Mouse (Mus musculus) adrenal gland, postnatal 10 days (tissue): ENCODE measurements around the gene Creb1. TPM values are rescaled to one million over a fixed set of nuclear protein-coding genes. Genes with fewer than 3 reads are reported as not detected.
A peak's percentile ranks its signal among the peaks of the same experiment; 100 is the strongest.
"Not testable (repeated sequence)": the region's sequence is repeated elsewhere in the genome, so short reads cannot be mapped to it uniquely, and the experiment has no call there.

Experiments used
- DNase-seq: peaks from one replicate; pipeline ENCODE4 v3.0.0; 2021; ENCODE audit warnings: mixed read lengths
- total RNA-seq, 2 experiments: library from RNA; stranded (reverse); gene quantifications; 2 replicates each; pipeline ENCODE4 v1.2.3; 2021

The Creb1 gene
- total RNA-seq, 2 experiments from 2014 or later = 35.2 to 43.6 TPM

DNA sequence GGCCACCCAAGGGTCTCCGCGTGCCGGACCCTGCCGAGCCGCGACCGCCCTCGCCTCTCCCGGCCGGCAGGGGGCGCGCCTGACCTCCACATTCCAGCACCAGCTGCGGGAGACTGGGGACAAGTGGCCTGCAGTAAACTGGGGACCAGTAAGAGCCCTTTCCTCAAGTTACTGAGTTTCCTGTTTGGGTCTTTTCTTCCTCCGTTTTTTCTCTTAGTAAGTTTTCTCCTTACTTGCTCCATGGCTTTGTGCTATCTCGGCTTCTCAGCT, 85.2 kb downstream of the Creb1 start:
- peak; percentile 92 for DNase-seq

DNA sequence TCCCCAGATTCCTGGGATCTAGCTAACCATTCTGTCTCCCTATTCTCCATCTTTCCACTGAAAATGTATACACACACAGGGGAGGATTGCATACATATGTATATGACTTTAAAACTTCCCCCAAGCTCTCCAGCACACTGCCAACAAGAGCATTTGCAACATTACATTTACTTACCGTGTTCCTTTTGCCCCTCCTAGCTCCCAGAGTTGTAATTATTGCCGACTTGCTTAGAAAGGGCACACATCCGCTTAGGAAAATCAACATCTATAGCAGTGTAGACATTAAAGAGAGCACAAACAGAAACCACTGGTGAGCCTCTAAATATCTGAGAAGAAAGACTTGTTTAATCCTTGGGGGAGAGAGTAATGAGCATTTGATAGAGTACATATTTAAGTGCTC, 85.8 kb downstream of the Creb1 start:
- no peak for DNase-seq

DNA sequence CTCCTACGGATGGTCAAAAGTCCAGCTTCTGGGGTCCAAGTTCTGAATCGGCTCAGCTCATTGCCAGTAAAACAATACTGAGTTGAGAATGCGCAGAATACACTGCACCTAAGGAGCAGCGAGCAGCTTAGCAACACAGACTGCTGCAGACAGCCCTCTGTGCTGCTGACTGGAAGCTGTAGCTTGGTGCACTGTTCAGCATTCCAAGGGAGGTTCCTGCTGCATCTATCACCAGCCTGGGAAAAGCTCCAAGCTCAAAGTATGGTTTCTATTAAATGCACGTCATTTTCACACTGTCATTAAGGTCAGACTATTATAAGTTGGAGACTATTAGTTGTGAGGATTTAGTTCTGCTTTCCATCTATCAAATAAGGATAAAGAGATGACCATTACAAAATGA, 88.7 kb downstream of the Creb1 start:
- no peak for DNase-seq

- DNase-seq = peak; percentile 17
Measured at GRCm38 (mm10) chr1:64623558-64624435, 91.4 kb downstream of the Creb1 start.

- DNase-seq = no peak
Measured at GRCm38 (mm10) chr1:64625214-64625613, 92.8 kb downstream of the Creb1 start.

GRCm38 (mm10) chr1:64631526-64631925, 99.1 kb downstream of the Creb1 start:
- no peak for DNase-seq

DNA sequence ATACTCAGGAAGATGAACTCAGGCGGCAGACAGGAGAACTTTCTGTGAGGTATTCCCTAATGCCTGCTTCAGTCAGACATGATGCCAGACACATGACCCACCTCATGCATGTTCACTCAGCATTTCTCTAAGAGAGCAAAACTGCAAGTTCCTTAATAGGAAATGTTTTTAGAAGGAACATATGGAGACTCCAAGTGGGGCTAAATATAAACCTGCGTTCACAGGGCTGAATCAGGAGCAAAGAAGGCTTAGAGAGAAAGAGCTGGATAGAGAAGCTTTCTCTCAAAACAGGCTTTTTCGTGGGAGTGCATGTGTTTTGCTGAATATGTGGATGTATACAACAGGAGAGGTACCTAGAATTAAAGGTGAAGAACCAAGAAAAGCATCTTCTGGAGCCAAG, 100.8 kb downstream of the Creb1 start:
- DNase-seq = no peak

DNA sequence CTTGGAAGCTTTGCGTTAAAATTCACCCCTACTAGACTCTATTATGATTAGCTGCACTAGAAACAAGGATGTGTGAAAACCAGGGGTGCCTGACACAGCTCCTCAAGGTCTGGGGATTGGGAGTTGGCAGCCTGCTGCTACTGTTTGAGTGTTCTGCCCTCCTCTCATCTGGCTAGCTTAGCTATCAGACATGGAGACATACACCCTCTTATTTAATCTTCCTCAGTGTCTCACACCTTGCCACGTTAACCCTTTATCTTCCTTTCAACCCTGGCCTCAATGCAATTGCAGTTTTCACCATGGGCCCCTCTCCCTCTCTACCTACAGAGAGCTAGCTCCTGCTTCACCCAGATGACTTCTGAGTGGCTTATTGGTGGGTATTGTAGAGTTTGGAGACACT, 103.2 kb downstream of the Creb1 start:
- no peak for DNase-seq

- DNase-seq = no peak
Measured at GRCm38 (mm10) chr1:64639279-64639678, 106.8 kb downstream of the Creb1 start.

DNA sequence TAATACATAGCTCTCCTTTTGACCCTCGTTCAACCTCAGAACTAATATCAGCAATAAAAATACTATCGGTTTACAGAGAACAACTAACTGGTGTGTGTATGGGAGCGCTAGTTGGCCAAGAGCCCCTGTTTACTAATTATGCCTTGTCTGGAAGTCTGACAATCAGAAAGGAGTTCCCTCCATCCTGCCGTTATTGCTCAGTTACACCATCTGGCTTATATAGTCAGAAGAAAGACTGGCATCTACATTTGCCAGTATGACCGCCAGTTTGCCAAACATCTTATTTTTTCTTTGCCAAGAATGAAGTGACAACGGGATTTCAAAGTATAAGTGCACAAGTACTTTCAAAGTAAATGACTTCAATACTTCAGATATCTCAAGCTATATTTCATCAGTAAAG, 108.6 kb downstream of the Creb1 start:
- DNase-seq = no peak

DNA sequence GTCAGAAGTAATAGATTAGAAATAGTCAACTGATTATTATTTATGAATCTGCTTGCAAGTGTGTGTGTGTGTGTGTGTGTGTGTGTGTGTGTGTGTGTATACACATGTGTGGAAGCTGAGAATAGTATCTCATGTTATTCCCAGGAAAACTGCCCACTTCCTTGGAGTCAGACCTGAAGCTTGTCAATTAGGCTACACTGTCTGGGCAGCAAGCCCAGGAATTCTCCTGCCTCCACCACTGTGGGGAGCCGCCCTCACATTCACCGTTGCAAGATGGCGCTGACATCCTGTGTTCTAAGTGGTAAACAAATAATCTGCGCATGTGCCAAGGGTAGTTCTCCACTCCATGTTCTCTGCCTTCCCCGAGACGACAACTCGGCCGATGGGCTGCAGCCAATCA, 110.1 kb downstream of the Creb1 start:
- not testable (repeated sequence) for DNase-seq

- no peak for DNase-seq
Measured at GRCm38 (mm10) chr1:64644513-64644912, 112.1 kb downstream of the Creb1 start.

DNA sequence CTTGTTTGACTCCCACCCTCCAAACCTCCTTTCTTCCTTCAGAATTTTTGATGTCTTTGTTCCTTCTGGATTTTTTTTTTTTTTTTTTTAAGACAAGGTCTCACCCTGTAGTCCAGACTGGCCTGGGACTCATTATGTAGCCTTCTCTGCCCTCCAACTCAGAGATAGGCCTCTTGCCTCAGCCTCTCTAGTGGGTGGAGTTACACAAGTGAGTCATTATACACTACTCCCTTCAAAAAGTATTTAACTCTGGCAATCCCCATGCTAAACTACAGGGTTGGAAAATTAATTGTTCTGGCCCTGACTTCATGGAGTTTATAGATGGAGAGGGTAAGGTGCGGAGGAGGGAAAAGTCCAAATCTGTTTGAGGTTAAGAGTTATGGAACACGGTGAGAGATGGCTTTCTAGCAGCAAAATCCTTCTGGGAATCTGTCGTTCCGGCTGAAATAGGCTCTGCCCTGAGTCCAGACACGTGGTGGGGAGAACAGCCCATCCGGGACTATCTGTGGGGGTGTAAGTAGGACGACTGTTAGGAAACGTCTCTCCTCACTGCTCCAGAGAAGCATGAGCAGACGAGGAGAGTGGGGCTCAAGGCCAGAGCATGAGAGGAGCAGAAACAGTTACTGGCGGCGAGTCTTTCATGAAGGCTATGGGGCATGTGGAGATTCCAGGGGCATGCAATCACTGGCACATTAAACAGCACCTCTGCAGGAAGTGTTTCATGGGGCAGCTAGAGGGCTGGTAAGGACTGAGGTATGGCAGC, 117.1 kb downstream of the Creb1 start:
- peak; percentile 48 for DNase-seq

GRCm38 (mm10) chr1:64653701-64654100, 121.3 kb downstream of the Creb1 start:
- DNase-seq = no peak

Other genes starting within 250 kb of the Creb1 start
- gene Mettl21a, start 84.6 kb downstream of the Creb1 start, total RNA-seq = 10 to 100 TPM; 14.2 to 15.3 TPM
- gene Ccnyl1, start 157.8 kb downstream of the Creb1 start, total RNA-seq = 10 to 100 TPM; 18.1 to 22.4 TPM
- 10 to 100 TPM; 12.1 to 13.7 TPM for gene Fzd5, start 205.1 kb downstream of the Creb1 start, total RNA-seq